Mouse (Mus musculus) myocyte (in vitro differentiated cells): ENCODE measurements around the gene Synpr. TPM values are rescaled to one million over a fixed set of nuclear protein-coding genes. Genes with fewer than 3 reads are reported as not detected.

Source experiments
- H3K27me3 ChIP-seq: one replicate; pipeline ENCODE4 v1.6.1; 2011; ENCODE audit not compliant: control insufficient read depth, insufficient read depth, insufficient read length
- H3K36me3 ChIP-seq: one replicate; pipeline ENCODE4 v1.6.1; 2011; ENCODE audit not compliant: control insufficient read depth, insufficient read depth
- H3K4me2 ChIP-seq: one replicate; pipeline ENCODE4 v1.6.1; 2011; ENCODE audit warnings: low read depth, control low read depth
- H3K4me3 ChIP-seq: one replicate; pipeline ENCODE4 v1.5.1; 2011; ENCODE audit warnings: mild to moderate bottlenecking, control low read depth, moderate library complexity
- H3K79me2 ChIP-seq: one replicate; pipeline ENCODE4 v1.6.1; 2011; ENCODE audit not compliant: control insufficient read depth, insufficient read depth
- H3ac ChIP-seq: one replicate; pipeline ENCODE4 v1.6.1; 2011; ENCODE audit not compliant: control insufficient read depth, insufficient read length
- CEBPB ChIP-seq: IDR thresholded peaks from 2 replicates; pipeline ENCODE4 v1.6.1; 2011; ENCODE audit warnings: mild to moderate bottlenecking, moderate library complexity; ENCODE audit not compliant: poor library complexity, insufficient read depth, severe bottlenecking
- E2F4 ChIP-seq: IDR thresholded peaks from one replicate; pipeline ENCODE4 v1.6.1; 2011; ENCODE audit warnings: mild to moderate bottlenecking, control low read depth, moderate library complexity; ENCODE audit not compliant: insufficient read depth
- MAX ChIP-seq: IDR thresholded peaks from one replicate; pipeline ENCODE4 v1.6.1; 2011; ENCODE audit warnings: low read depth, mild to moderate bottlenecking, control low read depth
- MYOD1 ChIP-seq, 3 experiments: IDR thresholded peaks; one replicate each; pipeline ENCODE4 v1.6.1; 2011; ENCODE audit warnings: control low read depth in 2 of 3, low read depth in 2 of 3, mild to moderate bottlenecking in 2 of 3, moderate library complexity in 1 of 3; ENCODE audit not compliant: insufficient read length in 2 of 3, control insufficient read depth in 1 of 3
- MYOG ChIP-seq, 3 experiments: IDR thresholded peaks; one replicate each; pipeline ENCODE4 v1.6.1; 2011; ENCODE audit warnings: control low read depth in 2 of 3, low read depth in 2 of 3, mild to moderate bottlenecking in 2 of 3; ENCODE audit not compliant: insufficient read length in 2 of 3, control insufficient read depth in 1 of 3, insufficient read depth in 1 of 3
- POLR2A ChIP-seq: IDR thresholded peaks from one replicate; pipeline ENCODE4 v1.6.1; 2011; ENCODE audit warnings: low read depth, mild to moderate bottlenecking, control low read depth, moderate library complexity; ENCODE audit not compliant: insufficient read length
- POLR2AphosphoS2 ChIP-seq: IDR thresholded peaks from one replicate; pipeline ENCODE4 v1.6.1; 2011; ENCODE audit warnings: low read depth, control low read depth; ENCODE audit not compliant: insufficient read length
- REST ChIP-seq: IDR thresholded peaks from one replicate; pipeline ENCODE4 v1.6.1; 2011; ENCODE audit warnings: mild to moderate bottlenecking, control low read depth, moderate library complexity; ENCODE audit not compliant: insufficient read depth, insufficient read length
- SRF ChIP-seq: IDR thresholded peaks from one replicate; pipeline ENCODE4 v1.6.1; 2011; ENCODE audit warnings: low read depth; ENCODE audit not compliant: control insufficient read depth, insufficient read length
- TCF12 ChIP-seq: IDR thresholded peaks from one replicate; pipeline ENCODE4 v1.6.1; 2011; ENCODE audit warnings: mild to moderate bottlenecking, control low read depth; ENCODE audit not compliant: poor library complexity, insufficient read depth, severe bottlenecking
- TCF3 ChIP-seq: IDR thresholded peaks from one replicate; pipeline ENCODE4 v1.6.1; 2011; ENCODE audit warnings: low read depth, control low read depth; ENCODE audit not compliant: insufficient read length
- USF1 ChIP-seq: IDR thresholded peaks from one replicate; pipeline ENCODE4 v1.6.1; 2011; ENCODE audit warnings: low read depth, mild to moderate bottlenecking, control low read depth, moderate library complexity
- polyA plus RNA-seq: library from polyadenylated mRNA; unstranded; fragments of >200 nt; fragmentation: generic; extraction: Trizol; gene quantifications from one replicate; pipeline ENCODE4 v1.2.1, GENCODE M21; 2012; ENCODE audit warnings: missing spikeins

The Synpr gene
- polyA plus RNA-seq, 1 experiment = 0.07 TPM

GRCm38 (mm10) chr14:13285341-13286130, 956 bp downstream of the Synpr start:
- Histone ChIP-seq H3K4me3 (no peak overlapping the region), H3K4me2 (no peak overlapping the region), H3K36me3 (no peaks in the 10 kb centered on the region), H3K79me2 (no peaks in the 10 kb centered on the region), H3K27me3 (no peaks in the 10 kb centered on the region), H3ac (no peak overlapping the region)
- TF ChIP-seq MYOD1 (IDR thresholded peaks at IDR 0.05; ENCODE audit: control insufficient read depth in 1 of 3, insufficient read length in 2 of 3, low read depth in 2 of 3) (no peak), TCF3 (no peak), USF1 (no peak), POLR2AphosphoS2 (no peak), MYOG (IDR thresholded peaks at IDR 0.05; ENCODE audit: control insufficient read depth in 1 of 3, insufficient read depth in 1 of 3, insufficient read length in 2 of 3, low read depth in 2 of 3) (no peak), REST (no peak), MAX (no peak), TCF12 (no peak), E2F4 (no peak)

DNA sequence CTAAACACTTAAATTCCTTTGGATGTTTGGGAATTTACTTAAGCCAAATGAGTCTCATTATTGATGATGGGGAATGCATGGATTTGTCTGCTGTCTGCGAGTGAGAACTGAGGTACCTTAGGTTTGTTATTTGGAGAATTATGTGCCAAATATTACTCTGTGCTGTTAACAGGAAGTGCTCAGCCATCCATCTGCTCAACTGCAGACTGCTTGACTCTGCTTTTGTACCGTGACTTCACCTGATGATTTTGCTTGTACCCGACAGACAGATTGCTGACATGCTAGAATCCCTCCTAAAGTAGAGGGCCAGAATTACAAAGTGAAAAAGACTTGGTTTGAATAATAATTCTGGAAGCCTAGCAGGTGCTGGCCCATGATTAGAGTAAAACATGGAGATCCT, 9.6 kb downstream of the Synpr start:
- no peak overlapping the region for H3K4me3 ChIP-seq
- H3K27me3 ChIP-seq = no peaks in the 10 kb centered on the region
- no peaks in the 10 kb centered on the region for H3K79me2 ChIP-seq
- H3ac ChIP-seq = no peak overlapping the region
- no peaks in the 10 kb centered on the region for H3K36me3 ChIP-seq
- H3K4me2 ChIP-seq = no peak overlapping the region
- no peak for TF ChIP-seq USF1
- TF ChIP-seq MYOD1 (IDR thresholded peaks at IDR 0.05; ENCODE audit: control insufficient read depth in 1 of 3, insufficient read length in 2 of 3, low read depth in 2 of 3) = no peak

DNA sequence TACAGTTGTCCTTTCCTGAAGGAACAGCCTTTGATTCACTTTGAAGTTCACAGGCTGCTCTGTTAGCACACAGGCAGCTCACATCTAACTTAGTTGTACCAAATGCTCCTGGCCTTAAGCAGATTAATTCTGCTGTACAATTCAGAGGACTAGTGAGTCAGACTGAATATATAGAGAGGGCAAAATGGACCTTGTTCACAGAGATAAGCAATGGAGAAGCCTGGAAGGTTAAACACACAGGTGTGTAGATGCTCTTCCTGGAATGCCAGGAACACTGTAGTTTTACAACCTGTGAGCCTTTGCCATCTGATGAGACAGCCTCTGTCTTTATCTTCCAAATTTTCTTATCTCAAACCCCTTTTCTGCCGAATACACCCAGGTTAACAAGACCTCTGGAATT, 29.7 kb downstream of the Synpr start:
- TF ChIP-seq USF1 (no peak), MYOG (IDR thresholded peaks at IDR 0.05; ENCODE audit: control insufficient read depth in 1 of 3, insufficient read depth in 1 of 3, insufficient read length in 2 of 3, low read depth in 2 of 3) (no peak), SRF (no peak), TCF3 (no peak), POLR2A (no peak), TCF12 (no peak), MAX (no peak), POLR2AphosphoS2 (no peak), E2F4 (no peak), REST (no peak), MYOD1 (IDR thresholded peaks at IDR 0.05; ENCODE audit: control insufficient read depth in 1 of 3, insufficient read length in 2 of 3, low read depth in 2 of 3) (no peak), CEBPB (no peak)
- H3K36me3 ChIP-seq = no peaks in the 10 kb centered on the region
- no peaks in the 10 kb centered on the region for H3K27me3 ChIP-seq
- H3ac ChIP-seq = no peak overlapping the region
- H3K4me3 ChIP-seq = no peak overlapping the region
- no peak overlapping the region for H3K4me2 ChIP-seq
- no peaks in the 10 kb centered on the region for H3K79me2 ChIP-seq

DNA sequence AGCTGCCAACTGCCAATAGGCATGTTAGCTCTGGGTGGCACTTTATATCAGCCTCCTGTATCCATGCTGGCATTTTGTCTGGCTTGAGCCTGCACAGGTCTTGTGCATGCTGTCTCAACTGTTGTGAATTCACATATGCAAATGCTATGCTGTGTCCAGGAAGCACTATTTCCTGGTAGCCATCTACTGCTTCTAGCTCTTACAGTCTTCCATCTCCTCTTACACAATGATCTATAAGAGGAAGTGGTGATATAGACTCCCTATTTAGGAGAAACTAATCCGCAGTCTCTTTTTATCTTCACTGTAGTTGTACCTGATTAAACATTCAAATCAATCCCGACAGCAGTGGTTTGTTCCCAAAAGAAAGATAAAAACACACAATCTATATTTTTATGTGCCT, 43.9 kb downstream of the Synpr start:
- Histone ChIP-seq H3K36me3 (no peaks in the 10 kb centered on the region), H3K27me3 (no peaks in the 10 kb centered on the region), H3K4me2 (no peak overlapping the region), H3K4me3 (no peak overlapping the region), H3K79me2 (no peaks in the 10 kb centered on the region), H3ac (no peak overlapping the region)
- no peak for TF ChIP-seq USF1

- no peaks in the 10 kb centered on the region for H3K36me3 ChIP-seq
- no peak overlapping the region for H3ac ChIP-seq
- H3K79me2 ChIP-seq = no peaks in the 10 kb centered on the region
- no peak overlapping the region for H3K4me3 ChIP-seq
- H3K4me2 ChIP-seq = no peak overlapping the region
- no peaks in the 10 kb centered on the region for H3K27me3 ChIP-seq
- TF ChIP-seq REST (no peak), USF1 (no peak), POLR2A (no peak)
Observed at GRCm38 (mm10) chr14:13332497-13333306, 48.1 kb downstream of the Synpr start.
